Mouse (Mus musculus): ENCODE data around the gene Prdx1.

DNA sequence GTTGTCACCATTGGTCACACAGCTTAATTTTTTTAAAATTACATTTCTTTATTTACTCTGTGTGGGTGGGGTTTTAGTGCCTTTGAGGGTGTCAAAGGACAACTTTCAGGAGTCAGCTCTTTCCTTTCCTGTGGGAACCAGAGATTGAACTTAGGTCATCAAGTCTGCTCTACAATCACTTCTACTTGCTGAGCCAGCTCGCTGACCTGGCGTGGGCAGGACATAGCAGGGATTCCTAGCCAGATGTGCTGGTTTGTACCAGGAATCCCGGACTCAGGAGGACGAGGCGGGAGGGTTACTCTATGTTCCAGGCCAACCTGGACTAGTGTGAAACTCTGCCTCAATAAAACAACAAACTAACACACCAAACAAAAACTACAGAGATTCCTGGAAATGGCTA lies 47.0 kb downstream of the Prdx1 start:
- TF ChIP-seq CTCF (IDR thresholded peaks at IDR 0.05; ENCODE audit: low read depth) (no peak), EP300 (IDR thresholded peaks at IDR 0.05; ENCODE audit: low read depth) (no peak)
